Mouse (Mus musculus): ENCODE results near the gene Mbnl1.
A peak's percentile ranks its signal among the peaks of the same experiment; 100 is the strongest.

The Mbnl1 gene

DNA sequence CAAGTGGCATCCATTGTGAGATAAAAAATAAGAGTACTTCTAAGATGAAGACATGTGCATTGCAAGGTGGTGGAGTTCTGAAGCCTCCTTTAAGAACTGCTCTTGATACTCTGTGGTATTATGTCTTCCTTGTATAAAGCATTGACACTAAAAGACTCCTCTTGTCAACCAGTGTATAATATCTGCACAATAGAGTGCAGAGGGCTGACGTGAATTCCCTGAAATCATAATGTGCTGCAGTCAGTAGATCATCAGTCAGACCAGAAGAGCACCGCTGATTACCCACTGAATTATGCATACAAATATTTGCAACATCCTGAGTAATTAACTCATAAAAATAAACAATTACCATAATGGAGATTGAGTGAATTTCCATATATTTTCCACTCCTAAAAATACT lies 97.2 kb downstream of the Mbnl1 start:
- ATAC-seq (ENCODE audit: low TSS enrichment) = no peak

- peak; percentile 18; the same call in 1 of the 2 replicates for ATAC-seq (ENCODE audit: low TSS enrichment)
Measured at GRCm38 (mm10) chr3:60570491-60571022, 97.9 kb downstream of the Mbnl1 start.

DNA sequence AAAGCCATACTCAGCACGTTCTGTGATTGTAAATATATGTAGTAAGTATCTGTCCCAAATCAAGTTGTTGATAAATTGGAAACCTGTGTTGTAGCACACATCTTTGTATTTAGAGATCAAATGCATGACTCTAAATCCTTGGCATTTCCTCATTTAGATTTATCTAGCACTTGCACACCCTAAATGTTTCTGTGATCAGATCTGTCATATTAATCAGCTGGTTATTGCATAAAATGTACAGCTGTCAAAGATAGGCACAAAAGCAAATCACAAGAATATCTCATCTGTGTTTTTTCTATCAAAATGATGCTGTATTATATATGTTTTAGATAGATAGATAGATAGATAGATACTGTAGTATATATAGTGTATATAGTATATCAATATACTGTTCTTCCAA lies 98.9 kb downstream of the Mbnl1 start:
- no peak for ATAC-seq (ENCODE audit: low TSS enrichment)

GRCm38 (mm10) chr3:60574199-60574598 lies 101.6 kb downstream of the Mbnl1 start:
- no peak for ATAC-seq (ENCODE audit: low TSS enrichment)

- no peak for ATAC-seq (ENCODE audit: low TSS enrichment)
Measured at GRCm38 (mm10) chr3:60574849-60575524, 102.4 kb downstream of the Mbnl1 start.

DNA sequence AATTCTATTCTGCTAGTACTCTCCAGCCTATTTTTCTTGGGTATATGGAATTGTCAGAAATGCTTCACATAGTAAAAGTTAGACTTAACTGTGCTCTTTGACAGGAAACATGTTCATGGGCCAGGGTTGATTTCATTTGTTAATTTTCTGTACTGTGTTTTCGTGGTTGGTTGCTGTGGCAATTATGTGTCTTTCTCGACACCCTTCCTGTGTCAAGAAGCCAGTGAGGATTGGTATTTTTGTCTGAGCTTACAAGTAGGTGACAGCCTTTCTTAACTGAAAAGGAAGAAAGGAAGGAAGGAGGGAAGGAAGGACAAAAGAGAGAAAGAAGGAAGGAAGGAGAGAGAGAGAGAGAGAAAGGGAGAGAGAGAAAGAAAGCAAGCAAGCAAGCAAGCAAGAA lies 103.3 kb downstream of the Mbnl1 start:
- no peak for ATAC-seq (ENCODE audit: low TSS enrichment)

DNA sequence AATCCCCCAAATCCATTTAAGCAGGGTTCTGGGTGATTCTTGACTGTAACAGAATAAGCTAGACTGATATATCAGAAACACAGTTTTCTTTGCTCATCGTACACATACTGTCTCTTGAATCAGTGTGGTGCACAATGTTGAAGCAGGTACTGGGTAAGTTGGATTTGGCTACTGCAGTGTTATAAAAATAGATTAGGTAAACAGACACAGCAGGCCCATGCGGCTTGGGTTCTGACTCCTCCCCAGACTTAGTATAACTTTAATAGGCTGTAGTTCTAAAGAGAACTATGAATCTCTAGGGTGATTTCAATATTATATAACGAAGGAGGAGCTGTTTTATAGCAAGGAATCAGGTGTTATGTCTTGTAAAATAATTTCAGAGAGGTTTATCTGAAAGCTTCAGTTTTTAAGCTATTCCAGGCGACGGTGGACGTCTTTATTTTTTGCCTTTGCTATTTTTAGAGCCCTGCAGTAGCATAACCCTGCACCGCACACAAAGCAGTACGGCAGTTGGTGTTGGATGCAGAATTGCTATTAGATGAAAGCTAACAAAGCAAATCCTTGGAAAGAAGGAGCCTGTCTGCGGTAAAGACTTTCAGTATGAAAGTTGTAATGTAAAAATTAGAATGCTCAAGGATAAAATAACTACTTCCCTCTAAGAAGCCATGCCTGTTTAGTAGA lies 103.9 kb downstream of the Mbnl1 start:
- peak; percentile 41 for ATAC-seq (ENCODE audit: low TSS enrichment)

DNA sequence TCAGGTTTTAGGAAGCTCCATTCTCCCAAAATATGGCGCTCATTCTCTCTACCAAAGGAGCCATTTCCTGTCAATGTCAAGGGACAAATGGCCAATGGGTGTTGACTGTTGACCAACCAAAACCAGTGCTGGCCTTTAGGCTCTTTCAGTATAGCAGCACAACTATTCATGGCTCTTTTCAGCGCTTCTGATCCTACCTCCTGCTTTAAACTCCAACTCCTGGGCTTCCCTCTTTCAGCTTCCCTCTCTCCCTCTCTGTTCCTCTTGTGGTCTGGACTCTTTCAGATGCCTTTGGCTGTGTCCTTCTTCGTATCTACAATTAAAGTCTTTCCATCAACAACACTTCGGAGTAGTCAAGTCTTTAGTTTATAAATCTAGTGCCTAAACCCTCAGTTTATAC lies 107.2 kb downstream of the Mbnl1 start:
- ATAC-seq (ENCODE audit: low TSS enrichment) = no peak

DNA sequence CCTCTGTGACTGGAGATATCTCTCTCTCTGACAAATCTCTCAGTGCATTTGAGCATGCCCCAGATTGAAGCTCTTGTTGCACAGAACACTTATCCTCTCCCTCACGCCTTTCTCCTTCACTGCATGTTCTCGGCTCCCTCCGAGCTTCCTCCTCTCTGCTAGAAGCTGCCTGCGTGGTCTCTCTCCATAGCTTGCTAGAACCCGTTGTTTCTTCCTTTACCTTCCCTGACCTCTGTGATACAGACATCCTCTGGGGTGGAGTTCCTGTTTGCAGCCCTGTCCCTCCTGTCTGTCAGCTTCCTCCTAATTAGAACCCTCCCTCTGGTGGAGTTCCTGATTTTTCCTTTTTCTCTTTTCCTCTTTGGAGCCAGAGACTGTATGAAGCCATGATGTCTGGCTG lies 108.1 kb downstream of the Mbnl1 start:
- ATAC-seq (ENCODE audit: low TSS enrichment) = peak; percentile 29

- peak; percentile 60 for ATAC-seq (ENCODE audit: low TSS enrichment)
Measured at GRCm38 (mm10) chr3:60582154-60582553, 109.5 kb downstream of the Mbnl1 start.

GRCm38 (mm10) chr3:60582620-60583019 lies 110.0 kb downstream of the Mbnl1 start:
- ATAC-seq (ENCODE audit: low TSS enrichment) = no peak

DNA sequence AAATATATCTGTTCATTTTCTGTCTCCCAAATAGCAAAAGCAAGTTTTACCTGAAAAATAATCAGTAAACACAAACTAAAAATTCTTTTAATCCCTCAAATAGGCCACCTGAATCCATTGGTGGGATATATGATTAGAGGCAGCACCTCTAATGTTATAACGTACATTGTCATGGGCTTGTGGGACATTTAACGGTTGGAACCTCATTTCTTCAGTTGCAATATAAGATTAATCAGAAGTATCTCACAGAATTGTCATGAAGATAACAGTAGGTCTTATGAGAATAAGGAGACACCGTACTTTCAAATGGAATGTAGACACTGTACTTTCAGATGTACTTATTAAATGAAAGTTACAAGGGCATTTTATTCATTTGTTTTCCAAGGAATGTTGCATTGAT lies 112.1 kb downstream of the Mbnl1 start:
- ATAC-seq (ENCODE audit: low TSS enrichment) = no peak

DNA sequence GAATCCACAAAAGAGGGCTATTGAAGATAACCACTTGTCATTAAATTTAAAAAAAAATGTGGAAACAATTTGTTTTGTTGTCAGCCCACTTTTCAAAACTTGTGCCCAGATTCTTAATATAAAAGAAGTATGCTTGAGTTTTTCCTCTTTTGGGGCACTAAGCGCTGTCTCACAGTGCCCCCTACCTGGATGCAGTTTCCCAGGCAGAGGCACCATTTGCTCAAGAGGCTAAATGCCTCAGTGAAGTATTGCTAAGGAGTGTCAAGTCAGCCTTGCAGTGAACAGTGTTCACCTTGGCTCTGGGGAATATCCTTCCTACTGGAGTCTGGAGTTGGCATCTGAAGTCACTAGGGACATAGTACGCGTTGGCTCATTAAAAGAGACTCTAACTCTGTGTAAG lies 113.4 kb downstream of the Mbnl1 start:
- ATAC-seq (ENCODE audit: low TSS enrichment) = no peak

DNA sequence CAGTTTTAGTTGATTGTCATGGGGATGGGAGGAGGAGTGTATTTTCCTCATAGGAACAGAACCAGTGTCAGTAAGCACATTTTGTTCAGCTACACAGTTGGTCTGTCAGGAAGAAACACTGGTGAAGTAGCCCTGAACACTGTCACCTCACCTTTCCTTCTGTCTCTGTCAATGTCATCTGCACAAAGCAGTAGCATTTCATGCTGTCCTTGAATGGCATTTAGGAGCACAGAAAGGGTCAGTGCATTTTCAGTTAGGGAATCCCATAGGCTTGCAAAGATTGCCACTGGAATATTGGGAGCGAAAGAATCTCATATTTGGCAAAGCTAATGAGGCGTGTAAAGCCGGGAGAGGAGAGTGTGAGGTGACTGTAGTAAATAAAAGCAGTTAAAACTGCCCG lies 114.5 kb downstream of the Mbnl1 start:
- ATAC-seq (ENCODE audit: low TSS enrichment) = no peak

GRCm38 (mm10) chr3:60589361-60589760 lies 116.7 kb downstream of the Mbnl1 start:
- no peak; the same call in 1 of the 2 replicates for ATAC-seq (ENCODE audit: low TSS enrichment)

DNA sequence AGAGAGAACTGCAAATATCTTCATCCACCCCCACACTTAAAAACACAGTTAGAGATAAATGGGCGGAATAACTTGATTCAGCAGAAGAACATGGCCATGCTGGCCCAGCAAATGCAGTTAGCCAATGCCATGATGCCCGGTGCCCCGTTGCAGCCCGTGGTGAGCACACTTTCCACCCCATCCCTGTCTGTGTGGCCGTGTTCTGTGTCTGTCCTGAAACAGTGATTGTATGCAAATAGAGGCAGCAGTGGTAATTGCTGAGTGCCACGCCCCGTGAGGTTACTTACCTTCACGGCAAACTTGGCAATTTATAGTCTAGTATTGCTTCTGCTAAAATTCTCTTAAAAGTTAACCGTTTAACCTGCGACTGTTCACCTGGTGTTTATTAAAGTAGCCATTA lies 123.0 kb downstream of the Mbnl1 start:
- no peak for ATAC-seq (ENCODE audit: low TSS enrichment)

DNA sequence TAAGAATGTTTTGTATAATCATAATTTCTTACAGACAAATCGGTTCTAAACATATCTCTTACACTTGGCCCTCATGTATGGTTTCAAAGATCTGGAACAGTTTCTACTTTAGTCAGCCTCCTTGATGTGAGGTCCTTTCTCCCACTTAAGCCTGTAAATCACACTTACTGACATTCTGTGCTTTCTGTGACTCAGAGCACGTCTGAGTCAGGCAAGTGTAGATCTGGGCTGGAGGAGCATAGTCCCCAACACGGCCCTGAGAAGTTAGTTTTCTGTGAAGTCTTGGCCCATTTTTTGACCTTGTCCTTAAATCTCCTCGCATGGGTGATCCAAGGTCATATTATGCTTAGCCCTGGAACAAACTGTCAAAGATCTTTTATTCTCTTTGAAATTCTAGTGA lies 124.4 kb downstream of the Mbnl1 start:
- ATAC-seq (ENCODE audit: low TSS enrichment) = no peak

DNA sequence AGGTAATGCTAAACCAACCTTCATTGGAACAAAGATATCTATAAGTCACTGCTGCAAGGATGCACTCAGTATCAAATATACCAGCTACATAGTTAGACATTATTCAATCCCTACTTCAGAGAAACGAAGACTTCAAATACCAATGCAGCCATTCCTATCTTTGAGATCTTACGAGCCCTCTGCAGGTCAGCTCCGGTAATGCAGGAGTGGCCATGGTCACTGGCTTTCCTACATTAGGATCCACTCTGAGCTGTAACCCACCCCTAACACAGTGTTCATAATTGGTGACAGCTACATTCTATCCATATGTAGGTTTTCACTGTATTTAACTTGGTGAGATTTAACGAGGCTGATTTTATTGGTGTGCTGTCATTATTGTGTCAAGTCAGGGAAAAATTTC lies 129.1 kb downstream of the Mbnl1 start:
- ATAC-seq (ENCODE audit: low TSS enrichment) = peak; percentile 78

- no peak for ATAC-seq (ENCODE audit: low TSS enrichment)
Measured at GRCm38 (mm10) chr3:60602923-60603549, 130.4 kb downstream of the Mbnl1 start.

DNA sequence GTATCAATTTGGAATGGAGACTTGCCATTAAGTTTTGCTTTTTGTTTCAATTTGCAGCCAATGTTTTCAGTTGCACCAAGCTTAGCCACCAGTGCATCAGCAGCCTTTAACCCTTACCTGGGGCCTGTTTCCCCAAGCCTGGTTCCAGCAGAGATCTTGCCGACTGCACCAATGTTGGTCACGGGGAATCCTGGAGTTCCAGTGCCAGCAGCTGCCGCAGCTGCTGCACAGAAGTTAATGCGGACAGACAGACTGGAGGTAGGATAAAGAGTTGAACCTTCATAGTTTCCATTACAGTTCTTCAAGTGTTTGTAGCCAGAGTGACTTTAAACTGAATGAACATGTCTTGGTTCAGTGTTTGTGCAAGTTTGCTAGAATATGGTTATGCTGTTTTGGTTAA lies 131.0 kb downstream of the Mbnl1 start:
- no peak for ATAC-seq (ENCODE audit: low TSS enrichment)

DNA sequence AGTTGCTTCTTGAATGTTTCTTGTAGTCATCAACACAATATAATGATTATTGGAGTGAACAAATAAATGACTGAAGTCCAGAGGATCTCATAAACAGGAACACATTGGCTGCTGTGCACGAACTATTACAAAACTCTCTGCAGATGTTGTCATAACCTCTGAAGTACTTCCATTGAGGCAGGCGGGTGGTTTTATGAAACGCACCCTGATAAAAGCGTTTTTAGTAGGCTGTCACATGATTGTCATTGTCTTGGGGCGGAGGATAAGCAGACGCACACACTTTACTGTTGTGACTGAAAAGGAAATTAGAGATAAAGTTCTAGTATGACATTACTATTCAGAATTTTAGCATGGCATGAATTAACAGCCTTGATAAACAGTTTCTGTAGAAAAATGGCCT lies 131.6 kb downstream of the Mbnl1 start:
- no peak for ATAC-seq (ENCODE audit: low TSS enrichment)

GRCm38 (mm10) chr3:60608952-60609403 lies 136.3 kb downstream of the Mbnl1 start:
- peak; percentile 41; the same call in 1 of the 2 replicates for ATAC-seq (ENCODE audit: low TSS enrichment)

DNA sequence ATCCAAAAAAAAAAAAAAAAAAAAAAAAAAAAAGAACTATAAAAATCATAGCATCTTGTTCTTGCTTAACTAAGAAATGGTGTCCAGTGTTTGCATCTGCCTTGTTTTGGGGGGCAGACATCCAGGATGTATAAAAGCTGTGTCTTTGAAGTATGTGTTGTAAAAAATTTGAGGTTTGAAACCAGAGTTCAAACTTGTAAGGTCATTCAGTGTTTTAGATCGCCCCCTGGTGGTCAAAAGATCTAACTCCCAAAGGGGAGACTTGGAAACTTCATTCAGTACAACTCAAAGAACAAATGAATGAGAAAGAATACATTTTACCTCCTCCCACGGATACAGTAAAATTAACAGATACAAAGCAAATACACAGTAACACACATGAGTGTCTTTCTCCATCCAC lies 139.2 kb downstream of the Mbnl1 start:
- ATAC-seq (ENCODE audit: low TSS enrichment) = peak; percentile 46; the same call in 1 of the 2 replicates

All from frontal cortex, adult (tissue).